Mouse (Mus musculus): Measurements from ENCODE around the gene St3gal3. TPM values are rescaled to one million over a fixed set of nuclear protein-coding genes. Genes with fewer than 3 reads are reported as not detected.

The St3gal3 gene
- 31.2 and 31.9 TPM in 2 replicates for polyA plus RNA-seq (2012; rRNA removed)

GRCm38 (mm10) chr4:118134485-118135365 is at the start of gene St3gal3:
St3gal3 (minus strand) TSS chr4:118134914.

GRCm38 (mm10) chr4:118179467-118180300 is 45.0 kb upstream of the St3gal3 start, which contains the start of gene Kdm4a:
Kdm4a (minus strand) TSS chr4:118180043.

DNA sequence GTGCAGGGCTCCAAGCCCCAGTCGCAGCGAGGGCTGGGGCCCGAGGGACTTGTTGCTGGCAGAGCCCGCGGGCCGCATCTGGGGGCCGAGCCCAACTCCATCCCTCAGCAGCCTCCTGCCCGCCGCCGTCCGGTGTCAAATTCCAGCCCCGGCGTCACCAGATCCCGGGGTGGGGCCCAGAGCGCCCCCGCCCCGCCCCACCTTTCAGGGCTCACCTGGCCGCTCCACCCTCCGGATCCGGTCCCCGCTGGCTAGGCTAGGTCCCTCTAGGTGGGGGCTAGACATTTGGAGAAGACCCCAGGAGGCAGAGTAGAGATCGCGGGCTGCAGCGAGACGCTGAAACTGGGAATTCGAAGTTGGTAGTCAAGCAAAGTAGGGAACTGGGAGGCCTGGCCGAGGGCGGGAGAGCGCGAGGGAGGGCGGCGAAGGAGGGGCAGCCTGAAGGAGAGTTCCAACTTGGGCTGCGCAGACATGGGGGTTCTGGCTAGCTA is 205.3 kb downstream of the St3gal3 start, which contains the start of gene Artn:
Artn (minus strand) TSS at position 373 of the 491 bp plus-strand sequence.

DNA sequence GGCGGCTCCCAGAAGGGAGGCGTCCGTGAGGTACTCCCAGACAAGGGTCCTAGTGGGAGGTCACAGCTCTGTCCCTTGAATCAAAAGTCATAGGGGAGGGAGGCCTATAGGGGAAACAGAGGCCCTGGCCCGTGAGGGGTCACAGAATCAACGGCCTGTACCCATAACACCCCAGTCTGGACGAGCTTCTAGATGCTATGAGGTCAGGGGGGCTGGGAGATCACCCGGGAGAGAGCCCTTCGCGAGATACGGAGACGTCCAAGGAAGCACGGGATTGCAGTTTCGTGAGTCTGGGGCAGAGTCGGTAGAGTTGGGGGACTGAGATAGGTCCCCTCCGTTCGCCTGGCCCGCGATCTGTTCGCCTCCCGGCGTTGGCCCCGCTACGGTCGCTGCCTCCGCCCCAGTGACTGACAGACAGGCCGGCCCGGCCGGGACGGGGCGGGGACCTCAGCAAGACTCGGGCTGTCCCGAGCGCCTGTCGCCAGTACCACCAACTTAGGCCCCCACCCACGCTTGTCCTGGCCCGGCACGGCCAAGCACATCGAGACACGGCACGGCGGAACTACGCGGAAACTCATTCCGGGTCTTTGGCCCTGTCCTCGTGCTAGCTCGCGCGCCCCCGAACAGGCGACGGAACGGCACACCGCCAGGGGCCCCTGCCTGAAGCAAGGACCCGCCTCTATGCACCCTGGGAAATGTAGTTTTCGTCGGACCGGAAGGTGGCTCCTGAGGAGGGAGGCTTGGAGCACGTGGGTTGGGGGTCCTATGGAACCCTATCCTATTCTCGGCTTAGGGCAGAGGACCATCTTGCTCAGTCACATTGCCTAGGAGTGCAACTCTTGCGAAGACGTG is 219.9 kb downstream of the St3gal3 start, which contains the start of gene Ipo13:
Ipo13 (minus strand) TSS at position 409 of the 852 bp plus-strand sequence.

DNA sequence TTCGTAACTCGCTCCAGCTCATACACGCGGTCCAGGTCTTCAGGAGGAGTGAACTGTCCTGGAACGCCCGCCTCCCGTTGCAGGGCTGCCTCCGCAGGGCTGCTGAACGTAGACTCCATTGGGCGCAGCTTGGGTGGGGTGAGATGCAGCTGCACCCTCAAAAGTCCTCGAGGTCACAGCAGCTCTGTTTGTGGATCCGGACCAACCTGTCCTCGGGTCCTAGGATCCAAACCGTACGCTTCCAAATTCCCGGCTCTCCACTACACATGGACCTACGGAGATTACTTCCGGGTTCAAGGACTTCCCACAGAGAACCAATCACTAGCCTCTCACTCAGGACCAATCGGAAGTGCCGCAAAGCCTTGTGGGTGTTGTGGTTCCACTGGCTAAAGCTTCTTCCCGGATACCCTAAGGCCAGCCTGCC is 243.0 kb downstream of the St3gal3 start, which contains the start of gene Dph2:
Dph2 (minus strand) TSS at position 295 of the 424 bp plus-strand sequence.

GRCm38 (mm10) chr4:117887133-117887532 is 247.6 kb downstream of the St3gal3 start, which contains the start of gene Atp6v0b:
Atp6v0b (minus strand) TSS chr4:117887333.

GRCm38 (mm10) chr4:117882701-117883691 is 251.7 kb downstream of the St3gal3 start, which contains the start of gene B4galt2:
B4galt2 (minus strand) TSS chr4:117883487.

Other genes with a start within 250 kb of the St3gal3 start
- 587 and 662 TPM in 2 replicates for gene Atp6v0b, start 247.6 kb downstream of the St3gal3 start, polyA plus RNA-seq (2012; rRNA removed)
- gene Dph2, start 242.9 kb downstream of the St3gal3 start, polyA plus RNA-seq (2012; rRNA removed) = 24.6 and 25.0 TPM in 2 replicates
- gene Ipo13, start 219.9 kb downstream of the St3gal3 start, polyA plus RNA-seq (2012; rRNA removed) = 104 and 105 TPM in 2 replicates
- gene Artn, start 205.2 kb downstream of the St3gal3 start, polyA plus RNA-seq (2012; rRNA removed) = 0.52 and 0.71 TPM in 2 replicates
- 81.9 and 91.4 TPM in 2 replicates for gene Kdm4a, start 45.1 kb upstream of the St3gal3 start, polyA plus RNA-seq (2012; rRNA removed)
- gene Ptprf, start 156.5 kb upstream of the St3gal3 start, polyA plus RNA-seq (2012; rRNA removed) = 78.8 and 90.6 TPM in 2 replicates

All from central nervous system, embryonic 18 days (tissue).